Mouse (Mus musculus) ovary, adult 10 weeks (tissue): ENCODE measurements around the gene Efemp1. TPM values are rescaled to one million over a fixed set of nuclear protein-coding genes. Genes with fewer than 3 reads are reported as not detected.

Experiments used
- polyA plus RNA-seq: library from polyadenylated mRNA; stranded (reverse); fragments of 350-450 nt; fragmentation: Illumina TruSeq; extraction: RNeasy Lipid Tissue Mini Kit (QIAGEN cat#74804); gene quantifications from one replicate; pipeline ENCODE4 v1.2.3, GENCODE M21; 2014

The Efemp1 gene
- 271 TPM for polyA plus RNA-seq

DNA sequence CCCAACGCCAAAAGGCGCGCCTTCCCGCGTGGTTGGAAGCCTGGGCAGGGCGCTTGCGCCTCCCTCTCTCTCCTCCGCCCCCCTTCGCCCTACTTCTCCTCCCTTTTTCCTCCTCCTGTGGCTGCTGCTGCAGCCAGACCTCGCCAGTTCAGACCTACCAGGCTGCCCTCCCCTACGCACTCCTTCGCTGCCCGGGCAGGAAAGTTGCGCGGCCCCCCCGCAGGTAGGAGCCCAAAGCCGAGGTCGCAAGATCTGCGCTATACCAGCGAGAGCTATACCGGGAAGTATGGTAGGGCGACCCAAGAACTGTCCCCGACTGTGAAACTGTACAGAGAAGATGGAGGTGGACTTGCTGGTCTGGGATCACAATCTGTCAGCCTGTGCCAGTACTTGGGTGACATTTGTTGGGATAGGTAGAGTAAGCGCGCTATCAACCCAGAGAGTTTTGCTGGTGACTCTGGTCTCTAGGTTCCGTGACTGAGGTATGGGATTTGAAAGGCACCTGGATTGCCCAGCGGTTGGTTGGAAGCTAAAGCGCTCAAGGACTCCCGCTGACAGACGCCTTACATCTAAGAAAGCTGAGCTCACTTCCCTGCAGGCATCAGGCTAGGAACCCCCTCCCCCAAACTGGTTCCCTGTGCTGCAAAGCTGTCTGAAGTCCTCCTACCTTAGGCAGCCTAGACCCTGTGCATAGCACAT, at the start of gene Efemp1:
Gene Efemp1 (plus strand): TSS at position 103 of the 699 bp plus-strand sequence.

